Mouse (Mus musculus) brain, embryonic 14.5 days (tissue): ENCODE data around the gene Gm5134.

ENCODE experiments used
- CTCF ChIP-seq: fragments of 200-500 bp; IDR thresholded peaks from 2 replicates; pipeline ENCODE4 v1.5.1; 2012; ENCODE audit warnings: inconsistent platforms, mild to moderate bottlenecking, moderate library complexity, borderline replicate concordance; ENCODE audit not compliant: insufficient read depth, insufficient read length; ENCODE audit errors: extremely low read depth
- POLR2A ChIP-seq: fragments of 200-500 bp; IDR thresholded peaks from 2 replicates; pipeline ENCODE4 v1.6.1; 2012; ENCODE audit warnings: mild to moderate bottlenecking, inconsistent platforms, borderline replicate concordance; ENCODE audit not compliant: poor library complexity, insufficient read depth, insufficient read length, severe bottlenecking; ENCODE audit errors: extremely low read depth

DNA sequence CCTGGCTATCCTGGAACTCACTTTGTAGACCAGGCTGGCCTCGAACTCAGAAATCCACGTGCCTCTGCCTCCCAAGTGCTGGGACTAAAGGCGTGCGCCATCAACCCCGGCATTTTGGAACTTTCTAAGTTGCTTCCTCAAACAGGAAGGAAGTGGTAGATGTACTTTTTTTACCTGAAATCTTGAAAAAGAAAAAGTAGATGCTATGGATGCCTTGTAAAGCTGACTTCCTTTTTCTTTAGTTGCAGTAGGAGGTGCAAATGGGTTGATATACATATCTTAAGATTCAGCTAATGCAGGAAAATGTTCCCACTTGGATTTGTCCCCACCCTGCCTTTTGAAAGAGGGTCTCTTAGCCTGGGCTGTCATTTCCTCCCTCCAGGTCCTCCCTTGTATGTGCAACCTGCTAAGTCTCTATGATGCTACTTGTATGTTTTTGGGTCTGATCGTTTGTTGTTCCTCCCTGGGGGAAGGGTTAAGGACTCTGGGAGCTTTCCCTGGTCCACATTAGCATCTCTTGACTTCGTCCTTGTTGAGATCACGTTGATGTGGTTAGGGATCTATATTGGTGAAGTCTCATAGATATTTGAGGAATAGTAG lies 79.8 kb downstream of the Gm5134 start:
- TF ChIP-seq POLR2A (no peak), CTCF (no peak)
